Mouse (Mus musculus) stomach, embryonic 16.5 days (tissue): Measurements from ENCODE around the gene Ankle1. TPM values are rescaled to one million over a fixed set of nuclear protein-coding genes. Genes with fewer than 3 reads are reported as not detected.
"Not testable (repeated sequence)": the region's sequence is repeated elsewhere in the genome, so short reads cannot be mapped to it uniquely, and the experiment has no call there.

ENCODE experiments used
- ATAC-seq: fragments of 200-750 bp; cut with Nextera tagmentation; 2 replicates; pipeline ENCODE4 v1.8.0; 2017; ENCODE audit warnings: moderate number of reproducible peaks, moderate TSS enrichment; ENCODE audit not compliant: insufficient read depth, low FRiP score
- H3K27ac ChIP-seq: fragments of 300-500 bp; sonication (generic); 2 replicates; pipeline ENCODE4 v1.5.1; 2014; ENCODE audit warnings: low read length
- H3K27me3 ChIP-seq: fragments of 300-500 bp; sonication (generic); 2 replicates; pipeline ENCODE4 v1.6.1; 2014; ENCODE audit warnings: low read length, control low read depth, mixed read lengths; ENCODE audit not compliant: control insufficient read depth, insufficient read depth
- H3K36me3 ChIP-seq: fragments of 300-500 bp; sonication (generic); 2 replicates; pipeline ENCODE4 v1.6.1; 2014; ENCODE audit warnings: low read length; ENCODE audit not compliant: control insufficient read depth, insufficient read depth
- H3K4me1 ChIP-seq: fragments of 300-500 bp; sonication (generic); 2 replicates; pipeline ENCODE4 v1.6.1; 2014; ENCODE audit warnings: low read length, control low read depth, mixed read lengths; ENCODE audit not compliant: control insufficient read depth, insufficient read depth
- H3K4me2 ChIP-seq: fragments of 300-500 bp; sonication (generic); 2 replicates; pipeline ENCODE4 v1.6.1; 2014; ENCODE audit warnings: low read depth, low read length, mixed read lengths
- H3K4me3 ChIP-seq: fragments of 300-500 bp; sonication (generic); replicated peaks from 2 replicates; pipeline ENCODE4 v1.5.1; 2014; ENCODE audit warnings: mild to moderate bottlenecking, low read length
- H3K9ac ChIP-seq: fragments of 300-500 bp; sonication (generic); 2 replicates; pipeline ENCODE4 v1.6.1; 2014; ENCODE audit warnings: low read length
- H3K9me3 ChIP-seq: fragments of 300-500 bp; sonication (generic); replicated peaks from 2 replicates; pipeline ENCODE4 v1.6.1; 2016; ENCODE audit warnings: low read length, control low read depth; ENCODE audit not compliant: control insufficient read depth
- WGBS: fragments of 180-500 bp; shearing (Covaris S2); extraction: QIAGEN DNeasy Blood & Tissue Kit; methylation state at CpG from one replicate; pipeline ENCODE4 v1.1.7; 2014; 5-methylcytosine and 5-hydroxymethylcytosine counted together
- polyA plus RNA-seq: library from polyadenylated mRNA; unstranded; fragments of >200 nt; fragmentation: Nextera tagmentation; extraction: Ambion mirVana; gene quantifications from 2 replicates; pipeline ENCODE4 v1.2.1, GENCODE M21; 2015

The Ankle1 gene
- polyA plus RNA-seq, 1 experiment from 2014 or later = 38.7 TPM

- not testable (repeated sequence) for ATAC-seq, H3K36me3 ChIP-seq, H3K9me3 ChIP-seq, H3K27ac ChIP-seq, H3K4me3 ChIP-seq, H3K4me1 ChIP-seq, H3K27me3 ChIP-seq, H3K4me2 ChIP-seq, H3K9ac ChIP-seq
- 70% methylated on average over 1 of the region's 1 CpGs for WGBS
Observed at GRCm38 (mm10) chr8:71432935-71433334, 27.1 kb downstream of the Ankle1 start.

GRCm38 (mm10) chr8:71437041-71437440 lies 31.2 kb downstream of the Ankle1 start:
- WGBS = 50% methylated on average over 3 of the region's 3 CpGs
- no peak overlapping the region for H3K4me2 ChIP-seq
- H3K9me3 ChIP-seq = no peaks in the 10 kb centered on the region; the same call in 1 of the 2 replicates
- no peaks in the 10 kb centered on the region for H3K4me1 ChIP-seq
- no peak overlapping the region for H3K27ac ChIP-seq
- H3K27me3 ChIP-seq = no peaks in the 10 kb centered on the region
- H3K36me3 ChIP-seq = no peaks in the 10 kb centered on the region
- H3K4me3 ChIP-seq = no peak overlapping the region
- H3K9ac ChIP-seq = no peak overlapping the region
- ATAC-seq = no peak

DNA sequence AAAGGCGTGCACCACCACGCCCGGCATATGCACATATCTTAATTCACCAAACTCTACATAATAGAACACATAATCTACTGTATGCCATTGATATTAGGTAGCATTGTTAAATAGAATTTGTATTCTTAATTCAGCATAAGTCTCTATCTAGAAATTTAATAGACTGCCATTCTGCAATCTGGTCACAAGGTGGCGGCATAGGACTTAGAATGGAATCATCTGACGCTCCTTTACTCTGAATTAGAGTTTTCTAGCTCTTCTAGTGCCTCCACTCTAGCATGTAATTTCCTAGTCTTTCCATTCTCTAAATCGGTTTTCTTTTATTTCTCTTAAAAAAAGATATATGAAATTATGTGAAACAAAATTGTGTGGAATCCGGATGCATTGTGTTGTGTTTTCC lies 35.6 kb downstream of the Ankle1 start:
- no peak overlapping the region for H3K9ac ChIP-seq
- H3K27me3 ChIP-seq = no peaks in the 10 kb centered on the region; the same call in 1 of the 2 replicates
- H3K4me1 ChIP-seq = no peaks in the 10 kb centered on the region
- H3K4me2 ChIP-seq = no peak overlapping the region
- 2% methylated on average over 7 of the region's 7 CpGs for WGBS
- no peak overlapping the region for H3K27ac ChIP-seq
- no peak for ATAC-seq
- no peaks in the 10 kb centered on the region for H3K9me3 ChIP-seq
- no peaks in the 10 kb centered on the region for H3K36me3 ChIP-seq
- no peak overlapping the region for H3K4me3 ChIP-seq

GRCm38 (mm10) chr8:71445096-71445495 lies 39.3 kb downstream of the Ankle1 start:
- Histone ChIP-seq H3K27ac (no peak overlapping the region), H3K4me1 (no peaks in the 10 kb centered on the region), H3K9me3 (no peaks in the 10 kb centered on the region), H3K9ac (no peak overlapping the region), H3K4me3 (no peak overlapping the region), H3K36me3 (no peaks in the 10 kb centered on the region), H3K4me2 (no peak overlapping the region), H3K27me3 (no peaks in the 10 kb centered on the region; the same call in 1 of the 2 replicates)
- 80% methylated on average over 7 of the region's 7 CpGs for WGBS
- ATAC-seq = no peak

GRCm38 (mm10) chr8:71451337-71451736 lies 45.5 kb downstream of the Ankle1 start:
- H3K27me3 ChIP-seq = no peaks in the 10 kb centered on the region
- 66% methylated on average over 4 of the region's 4 CpGs for WGBS
- no peaks in the 10 kb centered on the region for H3K9me3 ChIP-seq
- no peak overlapping the region for H3K4me2 ChIP-seq
- H3K4me1 ChIP-seq = no peaks in the 10 kb centered on the region
- ATAC-seq = no peak
- H3K36me3 ChIP-seq = no peaks in the 10 kb centered on the region
- no peak overlapping the region for H3K9ac ChIP-seq
- H3K27ac ChIP-seq = no peak overlapping the region
- no peak overlapping the region for H3K4me3 ChIP-seq

- no peak overlapping the region for H3K9ac ChIP-seq
- H3K9me3 ChIP-seq = no peaks in the 10 kb centered on the region
- no peaks in the 10 kb centered on the region for H3K27me3 ChIP-seq
- no peaks in the 10 kb centered on the region for H3K36me3 ChIP-seq
- no peak for ATAC-seq
- no peak overlapping the region for H3K4me2 ChIP-seq
- no peaks in the 10 kb centered on the region for H3K4me1 ChIP-seq
- H3K4me3 ChIP-seq = no peak overlapping the region
- no peak overlapping the region for H3K27ac ChIP-seq
- WGBS = 40% methylated on average over 11 of the region's 11 CpGs
Observed at GRCm38 (mm10) chr8:71451777-71452176, 46.0 kb downstream of the Ankle1 start.

DNA sequence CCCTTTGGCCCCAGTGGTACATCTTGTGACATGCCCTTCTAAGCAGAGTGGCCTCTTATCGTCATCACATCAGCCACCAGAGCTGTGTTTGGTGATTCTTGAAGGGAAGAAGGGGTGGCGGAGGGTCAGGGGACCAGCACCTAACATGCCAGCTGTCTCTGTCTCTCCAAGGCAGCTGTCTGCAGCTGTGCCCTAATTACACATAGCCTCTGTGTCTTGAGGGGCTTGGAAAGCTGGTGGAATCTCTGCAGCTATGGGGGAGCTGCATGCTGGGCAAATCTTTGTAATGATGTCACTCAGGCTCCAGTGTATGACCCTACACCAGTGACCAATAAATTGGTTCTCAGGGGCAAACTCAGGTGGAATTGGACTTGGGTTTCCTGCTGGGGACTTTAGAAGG lies 46.9 kb downstream of the Ankle1 start:
- no peaks in the 10 kb centered on the region for H3K36me3 ChIP-seq
- no peak overlapping the region for H3K9ac ChIP-seq
- no peaks in the 10 kb centered on the region for H3K9me3 ChIP-seq
- no peak for ATAC-seq
- H3K4me1 ChIP-seq = peaks cover 3% of the 10 kb centered on the region; the same call in 1 of the 2 replicates
- H3K4me2 ChIP-seq = no peak overlapping the region
- no peaks in the 10 kb centered on the region for H3K27me3 ChIP-seq
- H3K4me3 ChIP-seq = no peak overlapping the region
- WGBS = 59% methylated on average over 2 of the region's 2 CpGs
- no peak overlapping the region for H3K27ac ChIP-seq

DNA sequence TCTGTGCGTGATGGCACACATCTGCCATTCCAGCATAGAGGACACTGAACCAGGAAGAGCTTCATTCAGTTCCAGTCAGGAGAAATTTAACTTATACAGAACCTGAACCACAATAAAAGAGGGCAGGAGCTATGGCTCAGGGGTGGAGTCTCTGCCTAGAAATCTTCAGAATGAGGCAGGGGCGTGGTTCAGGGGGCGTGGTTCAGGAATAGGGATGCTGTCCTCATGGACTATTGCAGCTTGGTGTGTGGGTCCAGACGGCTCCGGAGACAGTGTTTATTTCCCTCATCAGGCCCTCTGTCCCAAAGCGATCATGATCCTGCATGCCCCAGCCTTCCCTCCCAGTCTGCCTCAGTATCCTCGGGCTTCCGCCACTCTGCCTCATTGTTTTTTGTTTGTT lies 48.9 kb downstream of the Ankle1 start:
- 80% methylated on average over 8 of the region's 8 CpGs for WGBS
- Histone ChIP-seq H3K27ac (no peak overlapping the region), H3K4me2 (no peak overlapping the region), H3K9ac (no peak overlapping the region), H3K4me3 (no peak overlapping the region), H3K9me3 (no peaks in the 10 kb centered on the region), H3K27me3 (no peaks in the 10 kb centered on the region), H3K36me3 (no peaks in the 10 kb centered on the region; the same call in 1 of the 2 replicates), H3K4me1 (peaks cover 3% of the 10 kb centered on the region; the same call in 1 of the 2 replicates)
- no peak for ATAC-seq

DNA sequence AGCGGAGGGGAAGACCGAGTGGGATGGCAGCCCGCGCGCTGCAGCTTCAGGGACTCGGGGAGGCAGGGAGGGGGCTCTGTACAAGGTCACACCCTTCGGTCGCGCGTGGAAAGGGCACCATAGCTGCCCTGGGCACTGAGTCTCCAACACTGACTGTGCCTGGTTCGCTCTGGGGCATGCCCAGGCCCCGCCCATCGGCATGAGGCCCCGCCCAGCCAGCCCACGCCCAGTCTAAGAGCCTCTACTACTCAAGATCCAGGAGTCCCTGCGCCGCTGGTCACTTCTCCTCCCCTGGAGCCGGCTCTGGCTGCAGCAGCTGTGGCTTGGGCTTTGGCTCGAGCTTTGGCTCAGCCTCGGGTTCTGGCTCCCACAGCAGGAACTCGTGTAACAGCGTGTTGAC lies 51.1 kb downstream of the Ankle1 start:
- no peak overlapping the region for H3K27ac ChIP-seq
- no peak overlapping the region for H3K4me3 ChIP-seq
- no peaks in the 10 kb centered on the region for H3K27me3 ChIP-seq
- H3K4me2 ChIP-seq = no peak overlapping the region
- WGBS = 45% methylated on average over 22 of the region's 22 CpGs
- H3K4me1 ChIP-seq = peaks cover 3% of the 10 kb centered on the region; the same call in 1 of the 2 replicates
- no peak for ATAC-seq
- H3K9me3 ChIP-seq = no peaks in the 10 kb centered on the region
- no peak overlapping the region for H3K9ac ChIP-seq
- no peaks in the 10 kb centered on the region; the same call in 1 of the 2 replicates for H3K36me3 ChIP-seq
